Mouse (Mus musculus) heart, embryonic 11.5 days (tissue): ENCODE measurements around the gene Gm9913. TPM values are rescaled to one million over a fixed set of nuclear protein-coding genes. Genes with fewer than 3 reads are reported as not detected.
A peak's percentile ranks its signal among the peaks of the same experiment; 100 is the strongest.

Experiments used
- ATAC-seq: fragments of 200-750 bp; cut with Nextera tagmentation; replicated peaks from 2 replicates; pipeline ENCODE4 v1.8.0; 2017; ENCODE audit warnings: moderate library complexity; ENCODE audit not compliant: insufficient number of reproducible peaks, low FRiP score, low TSS enrichment
- H3K27ac ChIP-seq: fragments of 300-500 bp; sonication (generic); 2 replicates; pipeline ENCODE4 v1.5.1; 2014; ENCODE audit warnings: mild to moderate bottlenecking, low read depth, low read length
- H3K27me3 ChIP-seq: fragments of 300-500 bp; sonication (generic); 2 replicates; pipeline ENCODE4 v1.6.1; 2014; ENCODE audit warnings: mild to moderate bottlenecking, low read length, mixed read lengths; ENCODE audit not compliant: control insufficient read depth, insufficient read depth
- H3K36me3 ChIP-seq: fragments of 300-500 bp; sonication (generic); 2 replicates; pipeline ENCODE4 v1.6.1; 2014; ENCODE audit warnings: mild to moderate bottlenecking, low read length, moderate library complexity, mixed read lengths; ENCODE audit not compliant: control insufficient read depth, insufficient read depth
- H3K4me1 ChIP-seq: fragments of 300-500 bp; sonication (generic); 2 replicates; pipeline ENCODE4 v1.6.1; 2014; ENCODE audit warnings: low read length; ENCODE audit not compliant: control insufficient read depth, insufficient read depth
- H3K4me2 ChIP-seq: fragments of 300-500 bp; sonication (generic); 2 replicates; pipeline ENCODE4 v1.6.1; 2014; ENCODE audit warnings: mild to moderate bottlenecking, moderate library complexity
- H3K4me3 ChIP-seq: fragments of 300-500 bp; sonication (generic); 2 replicates; pipeline ENCODE4 v1.5.1; 2014; ENCODE audit warnings: low read depth, low read length
- H3K9ac ChIP-seq: fragments of 300-500 bp; sonication (generic); 2 replicates; pipeline ENCODE4 v1.6.1; 2014; ENCODE audit warnings: mild to moderate bottlenecking, low read depth, low read length, moderate library complexity
- H3K9me3 ChIP-seq: fragments of 300-500 bp; sonication (generic); replicated peaks from 2 replicates; pipeline ENCODE4 v1.6.1; 2016; ENCODE audit warnings: low read length; ENCODE audit not compliant: control insufficient read depth
- WGBS: fragments of 180-500 bp; shearing (Covaris S2); extraction: QIAGEN DNeasy Blood & Tissue Kit; methylation state at CpG from one replicate; pipeline ENCODE4 v1.1.7; 2014; ENCODE audit not compliant: insufficient replicate concordance; 5-methylcytosine and 5-hydroxymethylcytosine counted together
- polyA plus RNA-seq: library from polyadenylated mRNA; unstranded; fragments of >200 nt; fragmentation: Nextera tagmentation; extraction: Ambion mirVana; gene quantifications from 2 replicates; pipeline ENCODE4 v1.2.1, GENCODE M21; 2014

Gene Gm9913
- 0.42 and 0.45 TPM in 2 replicates for polyA plus RNA-seq

GRCm38 (mm10) chr2:125505006-125505745, at the start of gene Gm9913:
Gm9913 (plus strand) TSS chr2:125505089.
- ATAC-seq: peak; percentile 10; the same call in 1 of the 2 replicates

GRCm38 (mm10) chr2:125456059-125456789, 48.7 kb upstream of the Gm9913 start:
- no peak overlapping the region for H3K27ac ChIP-seq
- H3K4me1 ChIP-seq: peaks cover 13% of the 10 kb centered on the region
- H3K4me3 ChIP-seq: no peak overlapping the region
- WGBS: 67% methylated on average over 15 of the region's 15 CpGs
- ATAC-seq: no peak
- peaks cover 3% of the 10 kb centered on the region for H3K36me3 ChIP-seq
- no peak overlapping the region for H3K4me2 ChIP-seq
- H3K9me3 ChIP-seq: no peaks in the 10 kb centered on the region
- no peaks in the 10 kb centered on the region for H3K27me3 ChIP-seq
- H3K9ac ChIP-seq: no peak overlapping the region

More at GRCm38 (mm10) chr2:125505006-125505745, at the start of gene Gm9913:
- Histone ChIP-seq H3K27me3 (no peaks in the 10 kb centered on the region), H3K4me3 (peak within 1 kb of the TSS; percentile 70), H3K36me3 (peaks cover 4% of the 10 kb centered on the region; the same call in 1 of the 2 replicates), H3K4me2 (peak within 1 kb of the TSS; percentile 80), H3K27ac (peak within 1 kb of the TSS; percentile 88), H3K9ac (peak within 1 kb of the TSS; percentile 80), H3K9me3 (peaks cover 4% of the 10 kb centered on the region; the same call in 1 of the 2 replicates), H3K4me1 (no peaks in the 10 kb centered on the region)
- WGBS: under 1% methylated on average over 37 of the region's 45 CpGs

GRCm38 (mm10) chr2:125459087-125459486, 45.8 kb upstream of the Gm9913 start:
- H3K27me3 ChIP-seq: no peaks in the 10 kb centered on the region
- no peak for ATAC-seq
- 78% methylated on average over 3 of the region's 3 CpGs for WGBS

GRCm38 (mm10) chr2:125464036-125464435, 40.9 kb upstream of the Gm9913 start:
- peaks cover 11% of the 10 kb centered on the region for H3K36me3 ChIP-seq
- no peak for ATAC-seq

More at GRCm38 (mm10) chr2:125459087-125459486, 45.8 kb upstream of the Gm9913 start:
- Histone ChIP-seq H3K4me3 (no peak overlapping the region), H3K4me1 (peaks cover 2% of the 10 kb centered on the region; the same call in 1 of the 2 replicates), H3K27ac (no peak overlapping the region), H3K9ac (no peak overlapping the region), H3K4me2 (no peak overlapping the region), H3K9me3 (no peaks in the 10 kb centered on the region), H3K36me3 (peaks cover 4% of the 10 kb centered on the region)

GRCm38 (mm10) chr2:125470553-125471295, 34.2 kb upstream of the Gm9913 start:
- Histone ChIP-seq H3K4me1 (peaks cover 21% of the 10 kb centered on the region), H3K27ac (peak overlapping the region; percentile 85), H3K36me3 (peaks cover 7% of the 10 kb centered on the region), H3K9me3 (no peaks in the 10 kb centered on the region), H3K4me2 (peak overlapping the region; percentile 29; the same call in 1 of the 2 replicates), H3K27me3 (no peaks in the 10 kb centered on the region), H3K9ac (no peak overlapping the region), H3K4me3 (no peak overlapping the region)
- 50% methylated on average over 8 of the region's 8 CpGs for WGBS
- no peak; the same call in 1 of the 2 replicates for ATAC-seq

More at GRCm38 (mm10) chr2:125464036-125464435, 40.9 kb upstream of the Gm9913 start:
- Histone ChIP-seq H3K27me3 (no peaks in the 10 kb centered on the region), H3K4me1 (0 out of 2 replicates have a peak, but pooled peaks cover under 1% of the 10 kb centered on the region), H3K27ac (no peak overlapping the region), H3K4me3 (no peak overlapping the region), H3K4me2 (no peak overlapping the region), H3K9ac (no peak overlapping the region), H3K9me3 (no peaks in the 10 kb centered on the region)
- 73% methylated on average over 6 of the region's 6 CpGs for WGBS

- Histone ChIP-seq H3K9ac (no peak overlapping the region), H3K4me1 (peaks cover 27% of the 10 kb centered on the region), H3K9me3 (no peaks in the 10 kb centered on the region), H3K27me3 (no peaks in the 10 kb centered on the region), H3K36me3 (peaks cover 7% of the 10 kb centered on the region), H3K27ac (peak overlapping the region; percentile 85), H3K4me2 (no peak overlapping the region), H3K4me3 (no peak overlapping the region)
- 66% methylated on average over 4 of the region's 4 CpGs for WGBS
- no peak for ATAC-seq
These were observed 33.2 kb upstream of the Gm9913 start for GRCm38 (mm10) chr2:125471721-125472120.

GRCm38 (mm10) chr2:125473228-125473627, 31.7 kb upstream of the Gm9913 start:
- Histone ChIP-seq H3K36me3 (no peaks in the 10 kb centered on the region), H3K4me3 (no peak overlapping the region), H3K4me1 (peaks cover 29% of the 10 kb centered on the region), H3K27ac (peak overlapping the region; percentile 66), H3K4me2 (no peak overlapping the region), H3K9me3 (no peaks in the 10 kb centered on the region), H3K27me3 (no peaks in the 10 kb centered on the region), H3K9ac (no peak overlapping the region)
- ATAC-seq: no peak
- 27% methylated on average over 2 of the region's 2 CpGs for WGBS

GRCm38 (mm10) chr2:125474690-125475089, 30.2 kb upstream of the Gm9913 start:
- Histone ChIP-seq H3K4me3 (no peak overlapping the region), H3K27me3 (no peaks in the 10 kb centered on the region), H3K36me3 (no peaks in the 10 kb centered on the region), H3K4me2 (no peak overlapping the region), H3K9ac (no peak overlapping the region), H3K9me3 (no peaks in the 10 kb centered on the region), H3K27ac (no peak overlapping the region), H3K4me1 (peaks cover 29% of the 10 kb centered on the region)
- 72% methylated on average over 5 of the region's 5 CpGs for WGBS
- no peak for ATAC-seq
